Mouse (Mus musculus): ENCODE measurements around the gene Nr5a2. TPM values are rescaled to one million over a fixed set of nuclear protein-coding genes. Genes with fewer than 3 reads are reported as not detected.

The Nr5a2 gene
- polyA plus RNA-seq, 1 experiment: not detected

DNA sequence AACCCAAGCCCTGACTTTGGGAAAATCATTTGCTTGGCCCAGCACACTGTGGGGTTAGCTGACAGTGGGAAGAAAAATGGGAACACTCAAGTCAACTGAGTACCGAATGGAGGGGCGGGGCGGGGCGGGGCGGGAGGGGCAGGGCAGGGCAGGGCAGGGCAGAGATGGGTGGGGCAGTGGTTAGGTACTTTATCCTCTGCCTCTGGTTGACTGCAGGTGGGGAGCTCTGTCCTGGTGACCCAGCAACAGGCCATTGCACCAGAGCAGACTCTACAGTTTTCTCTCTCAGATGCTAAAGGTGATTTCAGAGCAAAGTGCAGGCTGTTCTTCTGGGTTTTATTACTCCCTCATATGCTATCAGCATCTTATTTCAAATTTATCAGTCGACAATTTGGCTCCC lies 67.1 kb downstream of the Nr5a2 start:
- no peak overlapping the region for H3K4me3 ChIP-seq (ENCODE audit: insufficient read depth, low read length)
- H3K27ac ChIP-seq (ENCODE audit: insufficient read depth, low read length): no peak overlapping the region
- H3K4me1 ChIP-seq (ENCODE audit: control insufficient read depth, insufficient read depth, low read length): no peaks in the 10 kb centered on the region
- no peak for TF ChIP-seq CTCF (IDR thresholded peaks at IDR 0.05; ENCODE audit: extremely low read depth, insufficient read depth, low read length)
- no peak for TF ChIP-seq POLR2A (IDR thresholded peaks at IDR 0.05; ENCODE audit: extremely low read depth, insufficient read depth, low read length)

DNA sequence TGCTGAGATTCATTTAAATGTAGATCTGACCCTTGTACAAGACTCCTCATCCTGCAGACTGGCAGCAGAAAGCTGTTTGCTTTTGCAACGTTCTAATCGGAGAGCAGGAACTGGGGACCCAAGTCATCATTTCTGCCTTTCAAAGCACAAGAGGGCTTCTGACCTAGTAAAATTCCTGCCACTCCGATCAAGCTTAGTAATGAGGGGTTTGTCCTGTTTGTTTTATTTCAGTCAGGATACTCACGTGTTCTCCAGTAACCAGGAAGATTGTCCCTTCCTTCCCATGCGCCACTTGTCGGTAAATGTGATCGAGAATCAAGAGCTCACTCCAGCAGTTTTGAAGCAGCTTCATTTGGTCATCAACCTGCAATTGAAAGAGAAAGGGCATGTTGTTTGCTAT lies 69.8 kb downstream of the Nr5a2 start:
- TF ChIP-seq POLR2A (IDR thresholded peaks at IDR 0.05; ENCODE audit: extremely low read depth, insufficient read depth, low read length) (no peak), CTCF (IDR thresholded peaks at IDR 0.05; ENCODE audit: extremely low read depth, insufficient read depth, low read length) (no peak)
- H3K27ac ChIP-seq (ENCODE audit: insufficient read depth, low read length): no peak overlapping the region

DNA sequence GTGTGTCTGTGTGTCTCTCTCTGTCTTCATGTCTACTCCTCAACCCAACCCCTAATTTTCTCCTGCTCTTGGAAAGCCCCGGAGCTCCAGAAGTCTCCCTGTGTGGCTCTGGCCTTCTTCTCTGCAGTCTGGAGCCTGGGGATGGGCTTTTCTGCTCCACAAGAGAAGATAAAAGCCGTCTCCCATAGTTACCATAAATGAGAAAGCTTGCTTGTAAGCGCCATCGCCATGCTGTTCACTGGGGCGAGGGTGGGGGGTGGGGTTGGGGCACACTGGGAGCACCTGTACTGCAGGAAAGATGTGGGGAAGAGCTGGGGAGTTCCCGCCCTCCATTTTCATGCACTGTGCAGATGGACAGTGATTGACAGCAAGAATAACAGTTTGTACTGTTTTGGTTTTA lies 71.5 kb downstream of the Nr5a2 start:
- Histone ChIP-seq H3K4me3 (ENCODE audit: insufficient read depth, low read length) (no peak overlapping the region), H3K27ac (ENCODE audit: insufficient read depth, low read length) (no peak overlapping the region)
- TF ChIP-seq CTCF (IDR thresholded peaks at IDR 0.05; ENCODE audit: extremely low read depth, insufficient read depth, low read length) (no peak), POLR2A (IDR thresholded peaks at IDR 0.05; ENCODE audit: extremely low read depth, insufficient read depth, low read length) (no peak)

More for the DNA sequence above, 69.8 kb downstream of the Nr5a2 start:
- H3K4me1 ChIP-seq (ENCODE audit: control insufficient read depth, insufficient read depth, low read length): no peaks in the 10 kb centered on the region
- no peak overlapping the region for H3K4me3 ChIP-seq (ENCODE audit: insufficient read depth, low read length)

DNA sequence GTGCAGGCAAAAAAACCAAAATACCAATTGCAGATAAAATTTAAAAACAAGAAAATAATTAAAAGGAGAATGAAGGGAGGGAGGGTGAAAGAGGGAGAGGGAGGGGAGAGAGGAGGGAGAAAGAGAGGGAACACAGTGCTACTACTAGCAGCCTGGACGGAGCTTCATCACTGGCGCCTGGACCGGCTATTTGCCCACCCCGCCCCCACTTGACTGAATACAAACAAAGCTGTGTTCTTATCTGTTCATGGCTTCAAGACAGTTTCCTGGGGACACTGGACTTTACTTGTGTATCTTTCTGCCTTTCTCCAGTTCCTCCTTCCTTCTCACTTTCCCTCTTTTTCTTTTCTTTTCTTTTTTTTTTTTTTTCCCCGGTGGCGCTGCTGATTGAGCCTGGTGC lies 73.6 kb downstream of the Nr5a2 start:
- no peaks in the 10 kb centered on the region for H3K4me1 ChIP-seq (ENCODE audit: control insufficient read depth, insufficient read depth, low read length)
- no peak overlapping the region for H3K4me3 ChIP-seq (ENCODE audit: insufficient read depth, low read length)
- H3K27ac ChIP-seq (ENCODE audit: insufficient read depth, low read length): no peak overlapping the region
- TF ChIP-seq POLR2A (IDR thresholded peaks at IDR 0.05; ENCODE audit: extremely low read depth, insufficient read depth, low read length) (no peak), CTCF (IDR thresholded peaks at IDR 0.05; ENCODE audit: extremely low read depth, insufficient read depth, low read length) (no peak)

More for the DNA sequence above, 71.5 kb downstream of the Nr5a2 start:
- no peaks in the 10 kb centered on the region for H3K4me1 ChIP-seq (ENCODE audit: control insufficient read depth, insufficient read depth, low read length)

DNA sequence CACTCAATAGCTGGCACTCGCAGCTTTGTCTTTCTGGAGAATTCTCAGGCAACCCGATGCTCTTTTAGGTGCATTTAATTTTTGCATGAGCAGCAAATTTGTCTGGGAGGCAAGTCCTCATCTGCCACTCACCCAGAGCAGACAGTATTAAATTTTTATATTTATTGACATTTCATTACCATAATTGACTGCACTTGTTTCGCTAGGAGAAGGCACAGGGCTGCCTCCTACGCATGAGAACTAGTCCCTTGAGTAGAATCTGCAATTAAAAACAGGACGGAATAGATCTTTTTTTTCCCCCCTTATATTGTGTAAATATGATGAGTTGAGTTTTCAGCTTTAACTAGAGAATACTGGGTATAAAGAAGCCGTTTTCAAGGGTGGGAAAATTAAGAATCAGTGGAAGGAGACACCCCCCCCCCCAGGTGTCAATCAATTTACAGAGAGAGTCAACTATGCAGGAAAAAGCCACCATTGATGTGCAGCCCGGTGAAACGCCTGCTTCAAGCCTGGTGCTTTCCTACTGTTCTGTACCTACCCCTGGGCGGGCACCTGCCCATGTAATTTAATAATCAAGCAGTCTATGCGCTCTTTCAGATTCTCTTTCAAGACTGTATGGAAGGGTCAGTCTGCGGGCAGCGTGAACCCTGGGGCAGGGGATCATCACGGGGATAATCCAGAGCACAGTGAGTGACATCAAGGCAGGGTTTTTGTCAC lies 76.6 kb downstream of the Nr5a2 start:
- Histone ChIP-seq H3K4me3 (ENCODE audit: insufficient read depth, low read length) (no peak overlapping the region), H3K27ac (ENCODE audit: insufficient read depth, low read length) (no peak overlapping the region), H3K4me1 (ENCODE audit: control insufficient read depth, insufficient read depth, low read length) (no peaks in the 10 kb centered on the region)
- TF ChIP-seq POLR2A (IDR thresholded peaks at IDR 0.05; ENCODE audit: extremely low read depth, insufficient read depth, low read length) (no peak), CTCF (IDR thresholded peaks at IDR 0.05; ENCODE audit: extremely low read depth, insufficient read depth, low read length) (no peak)

DNA sequence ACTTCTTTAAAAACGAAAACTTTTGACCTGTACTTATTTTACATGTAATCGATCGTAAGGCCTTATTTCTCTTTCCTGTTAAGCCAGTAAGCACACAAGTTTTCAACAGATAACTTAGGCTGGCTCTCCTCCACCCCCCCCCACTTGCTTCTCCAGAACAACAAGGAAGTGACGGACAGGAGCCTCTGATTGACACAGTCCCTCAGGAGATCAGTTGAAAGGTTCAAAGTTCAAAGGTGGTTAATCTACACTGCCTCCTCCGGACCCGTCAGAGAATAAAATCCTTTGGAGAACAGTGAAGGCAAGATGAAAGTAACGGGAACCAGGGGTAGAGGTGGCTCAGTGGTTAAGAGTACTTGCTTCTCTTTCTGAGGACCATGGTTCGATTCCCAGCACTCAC lies 80.0 kb downstream of the Nr5a2 start:
- TF ChIP-seq CTCF (IDR thresholded peaks at IDR 0.05; ENCODE audit: extremely low read depth, insufficient read depth, low read length): no peak
- TF ChIP-seq POLR2A (IDR thresholded peaks at IDR 0.05; ENCODE audit: extremely low read depth, insufficient read depth, low read length): no peak
- Histone ChIP-seq H3K4me3 (ENCODE audit: insufficient read depth, low read length) (no peak overlapping the region), H3K27ac (ENCODE audit: insufficient read depth, low read length) (no peak overlapping the region), H3K4me1 (ENCODE audit: control insufficient read depth, insufficient read depth, low read length) (no peaks in the 10 kb centered on the region)

DNA sequence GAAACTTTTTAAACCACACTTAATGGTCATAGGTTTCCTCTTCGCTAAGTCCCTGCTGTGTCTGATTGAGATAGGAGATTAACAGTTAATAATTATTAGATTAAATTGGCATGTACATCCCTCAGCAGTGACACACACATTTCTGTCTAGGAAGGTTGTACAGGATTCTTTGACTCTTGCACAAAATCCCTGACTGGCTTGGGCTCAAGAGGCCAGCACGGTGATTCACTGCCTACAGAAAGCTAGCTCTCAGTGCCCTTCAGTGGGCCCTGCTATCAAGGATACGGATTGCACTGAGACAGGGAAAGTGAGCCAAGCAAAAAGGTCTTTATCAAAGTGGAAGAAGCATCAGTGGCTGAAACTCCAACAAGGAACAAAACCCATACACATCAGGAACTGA lies 85.2 kb downstream of the Nr5a2 start:
- Histone ChIP-seq H3K27ac (ENCODE audit: insufficient read depth, low read length) (no peak overlapping the region), H3K4me1 (ENCODE audit: control insufficient read depth, insufficient read depth, low read length) (no peaks in the 10 kb centered on the region), H3K4me3 (ENCODE audit: insufficient read depth, low read length) (no peak overlapping the region)
- no peak for TF ChIP-seq CTCF (IDR thresholded peaks at IDR 0.05; ENCODE audit: extremely low read depth, insufficient read depth, low read length)
- no peak for TF ChIP-seq POLR2A (IDR thresholded peaks at IDR 0.05; ENCODE audit: extremely low read depth, insufficient read depth, low read length)

DNA sequence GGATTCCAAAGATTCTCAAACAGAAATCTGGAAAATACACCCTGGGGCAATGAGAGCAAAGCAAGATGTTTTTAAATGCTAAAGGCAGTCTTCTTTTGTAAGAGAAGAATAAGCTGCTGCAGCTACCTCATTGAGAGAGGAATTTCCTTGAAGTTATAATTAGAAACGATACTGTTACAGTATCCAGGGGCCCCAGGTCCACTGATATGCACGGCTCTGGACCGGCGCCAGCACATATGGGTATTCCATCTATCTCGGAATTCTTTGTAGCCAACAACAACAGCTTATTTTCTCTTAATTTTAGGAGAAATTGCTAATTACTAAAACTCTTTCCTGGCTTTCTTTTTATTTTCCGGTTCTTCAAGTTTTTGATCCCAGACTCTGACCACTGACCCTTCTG lies 91.3 kb downstream of the Nr5a2 start:
- TF ChIP-seq CTCF (IDR thresholded peaks at IDR 0.05; ENCODE audit: extremely low read depth, insufficient read depth, low read length): no peak
- no peak for TF ChIP-seq POLR2A (IDR thresholded peaks at IDR 0.05; ENCODE audit: extremely low read depth, insufficient read depth, low read length)
- Histone ChIP-seq H3K4me3 (ENCODE audit: insufficient read depth, low read length) (no peak overlapping the region), H3K4me1 (ENCODE audit: control insufficient read depth, insufficient read depth, low read length) (no peaks in the 10 kb centered on the region), H3K27ac (ENCODE audit: insufficient read depth, low read length) (no peak overlapping the region)

DNA sequence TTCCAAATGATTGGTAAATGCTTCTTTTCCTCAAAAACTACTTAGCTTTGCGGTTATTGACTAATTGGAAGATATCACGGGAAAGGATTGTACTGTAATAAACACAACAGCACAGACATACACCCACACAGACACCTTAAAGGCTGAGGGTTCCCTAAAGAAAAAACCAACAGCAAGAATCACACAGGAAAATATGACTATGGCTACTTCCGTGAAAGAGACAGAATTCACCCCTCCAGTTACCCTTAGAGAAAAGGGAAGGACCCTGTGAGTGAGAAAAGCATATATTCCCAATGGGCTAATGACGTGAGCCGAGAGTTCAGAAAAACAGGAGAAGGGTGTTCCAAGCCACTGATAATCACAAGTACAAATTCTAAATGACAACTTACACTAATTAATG lies 92.0 kb downstream of the Nr5a2 start:
- H3K27ac ChIP-seq (ENCODE audit: insufficient read depth, low read length): no peak overlapping the region
- H3K4me3 ChIP-seq (ENCODE audit: insufficient read depth, low read length): no peak overlapping the region
- no peaks in the 10 kb centered on the region for H3K4me1 ChIP-seq (ENCODE audit: control insufficient read depth, insufficient read depth, low read length)
- no peak for TF ChIP-seq POLR2A (IDR thresholded peaks at IDR 0.05; ENCODE audit: extremely low read depth, insufficient read depth, low read length)
- no peak for TF ChIP-seq CTCF (IDR thresholded peaks at IDR 0.05; ENCODE audit: extremely low read depth, insufficient read depth, low read length)

DNA sequence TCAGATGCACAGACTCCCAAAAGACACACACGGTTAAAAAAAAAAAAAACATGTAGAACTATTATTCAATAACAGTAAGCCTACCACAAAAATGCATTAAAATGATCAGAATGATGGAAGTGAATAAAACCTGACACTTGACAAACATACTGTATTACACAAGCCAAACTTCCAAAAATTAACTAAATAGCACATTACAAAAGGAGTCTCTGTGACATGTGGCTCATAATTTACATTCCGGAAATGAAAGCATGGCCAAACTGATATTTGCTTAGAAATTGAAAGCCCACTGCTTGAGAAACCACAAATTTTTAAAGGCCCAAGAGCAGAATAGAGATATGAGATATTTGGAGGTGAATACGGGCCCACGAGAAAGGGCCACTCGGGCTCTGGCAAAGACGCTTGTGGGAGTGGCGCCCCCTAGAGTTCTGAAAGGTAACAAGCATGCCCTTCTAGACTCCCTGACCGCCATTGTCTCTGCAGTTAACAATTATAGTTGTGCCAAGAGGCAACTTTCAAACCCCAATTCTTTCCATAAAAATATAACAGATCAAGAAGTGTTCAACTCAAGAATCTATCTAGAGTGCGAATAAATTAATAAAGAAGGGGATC lies 93.7 kb downstream of the Nr5a2 start:
- Histone ChIP-seq H3K4me1 (ENCODE audit: control insufficient read depth, insufficient read depth, low read length) (no peaks in the 10 kb centered on the region), H3K4me3 (ENCODE audit: insufficient read depth, low read length) (no peak overlapping the region), H3K27ac (ENCODE audit: insufficient read depth, low read length) (no peak overlapping the region)
- no peak for TF ChIP-seq CTCF (IDR thresholded peaks at IDR 0.05; ENCODE audit: extremely low read depth, insufficient read depth, low read length)
- TF ChIP-seq POLR2A (IDR thresholded peaks at IDR 0.05; ENCODE audit: extremely low read depth, insufficient read depth, low read length): no peak
